Mouse (Mus musculus) embryonic stem cell, embryonic (primary cell): Measurements from ENCODE around the gene 1700001O22Rik.

Source experiments
- CTCF ChIA-PET, 4 experiments: fragments of 300-600 bp in 2 of 4; fragments of 350-600 bp in 2 of 4; sonication (Branson Sonifier 250); formaldehyde crosslinking; loops; one replicate each; lab custom pipeline; 2022; ENCODE audit warnings: inconsistent platforms in 2 of 4; lab: Charles Lee
- POLR2A ChIA-PET, 4 experiments: fragments of 300-600 bp in 2 of 4; fragments of 350-600 bp in 2 of 4; sonication (Branson Sonifier 250); formaldehyde crosslinking; loops; one replicate each; lab custom pipeline; 2022; ENCODE audit warnings: antibody characterized with exemption in 4 of 4, inconsistent platforms in 1 of 4; lab: Charles Lee

The 1700001O22Rik gene

DNA sequence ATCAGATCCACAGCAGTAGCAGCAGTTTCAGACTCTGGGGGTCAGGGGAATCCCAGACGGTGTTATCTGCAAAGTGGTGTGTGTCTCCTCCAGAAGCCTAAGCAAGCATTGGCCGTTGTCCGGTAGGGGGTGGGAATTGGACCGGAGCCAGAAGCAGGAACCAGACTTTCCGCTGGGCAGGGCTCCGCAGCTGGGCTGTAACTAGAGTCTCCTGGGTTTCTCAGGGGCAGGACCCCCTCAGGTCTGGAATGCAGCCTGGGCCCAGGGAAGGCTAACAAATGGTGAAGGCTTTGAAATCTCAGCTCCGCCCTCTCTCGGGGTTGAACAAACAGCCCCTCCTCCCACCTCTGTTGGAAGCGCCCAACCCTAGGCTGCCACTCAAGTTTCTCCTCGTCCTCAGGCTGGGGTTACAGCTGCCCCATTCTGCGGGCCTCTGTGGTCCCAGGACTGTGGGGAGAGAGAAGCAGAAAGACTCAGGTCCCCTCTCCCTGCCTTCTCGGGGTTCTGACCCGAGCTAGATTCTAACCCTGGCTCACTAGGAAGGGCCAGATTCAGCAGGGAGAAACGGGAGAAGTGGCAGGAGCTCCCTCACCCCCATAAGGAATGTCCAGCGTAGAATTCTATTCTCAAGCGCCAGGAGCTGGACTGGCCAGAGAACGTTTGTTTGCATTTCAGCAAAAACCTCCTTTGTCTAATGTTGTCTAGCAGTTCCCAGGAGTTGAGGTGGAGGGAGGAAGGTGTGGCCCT lies 44.9 kb downstream of the 1700001O22Rik start:
- CTCF ChIA-PET = interaction anchor here (0.5 to 2.4 kb wide), 19 partner anchors 8 to 323 kb away, joined by 3 to 16 read pairs (median 5); partner anchors contain the start of gene Ptges (in 1 of the 4)
- POLR2A ChIA-PET = interaction anchor here (0.6 to 6.9 kb wide), 85 partner anchors 8 to 709 kb away, joined by 3 to 145 read pairs (median 4); partner anchors contain the start of genes Ier5l (in 3 of the 4), Ntmt1 (in 3 of the 4) and Miga2 (in 1 of the 4)

DNA sequence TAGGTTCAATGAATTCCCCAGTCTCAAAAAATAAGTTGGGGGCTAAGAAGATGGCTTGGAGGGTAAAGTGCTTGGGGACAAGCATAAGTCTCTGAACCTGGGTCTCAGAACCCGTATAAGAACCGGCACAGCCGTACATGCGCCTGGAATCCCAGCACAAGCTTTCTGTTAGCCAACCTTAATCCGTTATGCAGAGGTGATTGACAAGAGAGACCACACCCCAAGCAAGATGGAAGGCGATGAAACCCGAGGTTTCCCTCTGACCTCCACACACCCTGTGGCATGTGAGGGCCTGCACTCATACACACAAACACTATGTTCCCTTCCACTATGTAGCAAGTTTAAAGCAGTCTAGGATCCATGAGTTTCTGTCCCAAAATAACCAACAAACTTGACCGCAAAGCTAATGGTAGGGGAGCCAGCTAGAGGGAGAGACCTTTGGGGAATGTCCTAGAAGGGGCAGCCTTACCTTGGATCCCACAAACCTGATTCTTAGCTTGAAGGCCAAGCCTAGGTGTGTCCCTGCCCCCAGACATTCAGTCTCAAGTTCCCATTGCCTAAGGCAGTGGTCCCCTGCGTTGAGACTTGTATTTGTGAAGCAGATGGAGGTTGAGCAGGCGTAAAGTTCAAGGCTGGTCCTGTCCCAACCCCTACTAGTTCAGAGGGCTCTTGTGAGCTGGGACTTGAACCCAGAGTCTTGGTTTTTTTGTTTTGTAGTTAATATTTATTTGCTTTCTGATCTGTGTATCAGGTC lies 46.3 kb downstream of the 1700001O22Rik start:
- ChIA-PET POLR2A (interaction anchor here (0.5 to 6.9 kb wide), 38 partner anchors 11 to 936 kb away, joined by 3 to 145 read pairs (median 5); partner anchors contain the start of genes Ier5l (in 2 of the 4) and Ntmt1 (in 1 of the 4)), CTCF (interaction anchor here (0.5 to 2.2 kb wide), 11 partner anchors 21 to 624 kb away, joined by 3 to 9 read pairs (median 4); no protein-coding TSS in a partner anchor)

DNA sequence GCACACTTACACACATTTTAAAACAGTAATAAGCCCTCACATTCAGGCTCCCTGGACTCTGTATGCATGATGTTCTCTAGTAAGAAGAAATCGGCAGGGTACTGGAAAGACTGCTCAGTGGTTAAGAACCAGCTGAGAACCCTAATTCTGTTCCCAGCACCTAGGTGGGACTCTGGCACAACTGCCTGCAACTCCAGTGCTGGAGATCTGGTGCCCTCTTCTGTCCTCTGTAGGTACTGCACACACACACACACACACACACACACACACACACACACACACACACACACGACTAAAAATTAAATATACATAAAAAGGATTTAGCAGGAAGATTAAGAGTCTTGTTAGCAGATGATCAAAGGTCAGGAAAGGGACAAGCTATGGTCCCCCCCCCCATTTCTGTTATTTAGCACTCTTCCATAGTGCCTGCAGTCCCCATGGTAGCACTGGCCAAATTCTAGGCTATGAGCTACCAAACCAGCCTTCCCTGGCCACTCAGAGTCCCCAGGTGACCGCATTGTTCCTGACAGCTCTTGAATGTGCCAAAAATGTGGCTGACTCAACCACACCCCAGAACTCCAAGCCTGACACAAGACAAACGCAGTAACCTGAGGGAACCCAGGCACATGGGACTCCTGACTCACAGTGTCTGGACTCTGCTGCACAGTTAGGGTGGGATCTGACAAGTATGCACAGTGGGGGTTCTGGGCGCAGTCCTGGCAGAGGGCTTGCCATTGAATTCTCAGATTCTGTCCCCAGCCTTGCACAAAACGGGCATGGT lies 47.3 kb downstream of the 1700001O22Rik start:
- ChIA-PET POLR2A (interaction anchor here (0.5 to 6.9 kb wide), 34 partner anchors 10 to 935 kb away, joined by 3 to 145 read pairs (median 4); partner anchors contain the start of genes Ier5l (in 2 of the 4) and Ntmt1 (in 1 of the 4)), CTCF (interaction anchor here (0.5 to 2.2 kb wide), 19 partner anchors 9 to 899 kb away, joined by 3 to 20 read pairs (median 3); no protein-coding TSS in a partner anchor)

DNA sequence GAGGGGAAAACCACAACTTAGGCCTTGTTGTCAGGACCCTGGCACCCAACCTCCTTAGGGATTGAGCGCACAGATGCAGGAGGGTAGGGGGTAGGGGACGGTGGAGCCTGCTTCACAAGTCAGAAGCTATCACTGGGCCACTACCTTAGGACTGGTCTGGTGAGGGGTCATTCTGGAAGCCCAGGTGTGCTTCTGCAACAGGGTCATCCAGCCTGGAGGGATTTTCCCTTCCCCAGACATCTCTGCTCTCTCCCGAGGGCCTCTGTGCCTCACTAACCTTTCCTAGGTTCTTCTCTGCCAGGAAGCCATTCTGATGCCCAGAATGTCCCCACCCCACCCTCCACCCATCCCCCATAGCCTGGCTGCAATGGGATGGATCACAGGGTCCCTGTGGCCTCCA lies 48.6 kb downstream of the 1700001O22Rik start:
- ChIA-PET CTCF (interaction anchor here in 1 of 4 experiments (0.7 kb wide), 1 partner anchor 1513 kb away, joined by 4 read pairs; no protein-coding TSS in a partner anchor), POLR2A (interaction anchor here in 2 of 4 experiments (0.9 to 2.1 kb wide), 7 partner anchors 20 to 285 kb away, joined by 3 to 10 read pairs (median 4); partner anchors contain the start of gene Ier5l (in 1 of the 2))

DNA sequence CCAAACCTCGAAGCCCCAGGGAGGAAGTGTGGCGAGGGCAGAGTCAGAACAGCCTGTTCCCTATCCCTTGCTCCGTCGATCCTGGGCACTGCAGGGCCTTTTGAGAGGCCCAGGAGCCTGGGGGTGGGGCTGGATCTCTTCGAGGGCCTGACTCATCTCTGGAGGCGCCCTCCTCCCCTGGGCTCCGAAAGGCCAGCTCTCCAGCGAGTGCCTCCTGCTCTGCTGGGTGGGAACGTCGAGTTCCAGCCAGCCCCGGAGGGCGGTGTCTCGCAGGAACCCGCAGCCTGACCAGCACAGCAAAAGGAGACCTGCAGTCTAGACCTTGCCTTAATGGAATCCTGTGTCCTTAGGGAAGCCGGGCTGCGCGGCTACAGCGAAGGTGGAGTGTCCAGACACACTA lies 50.2 kb downstream of the 1700001O22Rik start:
- ChIA-PET POLR2A (interaction anchor here (0.5 to 2.1 kb wide), 18 partner anchors 9 to 1004 kb away, joined by 3 to 8 read pairs (median 4); no protein-coding TSS in a partner anchor), CTCF (interaction anchor here in 3 of 4 experiments (0.6 to 1.5 kb wide), 7 partner anchors 19 to 131 kb away, joined by 3 to 5 read pairs (median 4); no protein-coding TSS in a partner anchor)

DNA sequence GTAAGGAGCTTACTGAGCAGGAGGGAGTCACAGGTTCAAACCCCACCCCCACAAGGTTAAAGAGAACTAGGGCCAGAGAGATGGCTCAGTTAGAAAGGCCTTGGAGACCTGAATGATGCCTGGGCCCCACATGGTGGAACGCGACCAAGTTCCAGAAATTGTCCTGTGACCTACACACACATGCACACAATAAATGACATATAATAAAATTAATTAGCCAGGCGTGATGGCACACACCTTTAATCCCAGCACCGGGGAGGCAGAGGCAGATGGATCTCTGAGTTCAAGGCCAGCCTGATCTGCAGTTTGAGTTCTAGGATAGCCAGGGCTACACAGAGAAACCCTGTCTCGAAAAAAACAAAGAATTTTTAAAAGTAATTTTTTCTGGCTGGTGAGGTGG lies 51.0 kb downstream of the 1700001O22Rik start:
- CTCF ChIA-PET = interaction anchor here in 2 of 4 experiments (0.5 to 1.2 kb wide), 3 partner anchors 42 to 59 kb away, joined by 3 to 7 read pairs (median 5); no protein-coding TSS in a partner anchor
- POLR2A ChIA-PET = interaction anchor here in 2 of 4 experiments (0.6 to 1.6 kb wide), 3 partner anchors 9 to 307 kb away, joined by 3 to 6 read pairs (median 6); no protein-coding TSS in a partner anchor

DNA sequence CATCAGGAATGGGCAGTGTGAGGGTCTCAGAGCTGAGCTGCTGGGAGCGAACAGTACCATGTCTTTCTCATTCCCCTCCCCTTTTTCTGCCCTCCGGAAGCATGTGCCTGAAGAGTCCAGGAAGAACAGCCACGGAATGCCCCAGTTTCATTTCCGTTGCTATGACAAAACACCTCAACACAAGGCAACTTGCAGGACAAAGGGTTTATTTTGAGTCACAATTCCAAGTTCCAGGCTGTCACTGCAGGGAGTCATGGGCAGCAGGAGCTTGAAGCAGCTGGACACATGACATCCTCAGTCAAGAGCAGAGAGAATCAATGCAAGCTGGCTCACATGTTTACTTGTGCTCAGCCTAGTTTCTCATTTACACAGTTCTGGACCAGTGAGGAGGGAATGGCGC lies 53.4 kb downstream of the 1700001O22Rik start:
- ChIA-PET POLR2A (interaction anchor here in 3 of 4 experiments (0.6 to 2.3 kb wide), 10 partner anchors 8 to 276 kb away, joined by 3 to 26 read pairs (median 4); partner anchors contain the start of gene Ier5l (in 1 of the 3)), CTCF (interaction anchor here in 1 of 4 experiments (0.8 to 1.4 kb wide), 2 partner anchors 9 to 29 kb away, joined by 4 to 5 read pairs; no protein-coding TSS in a partner anchor)

DNA sequence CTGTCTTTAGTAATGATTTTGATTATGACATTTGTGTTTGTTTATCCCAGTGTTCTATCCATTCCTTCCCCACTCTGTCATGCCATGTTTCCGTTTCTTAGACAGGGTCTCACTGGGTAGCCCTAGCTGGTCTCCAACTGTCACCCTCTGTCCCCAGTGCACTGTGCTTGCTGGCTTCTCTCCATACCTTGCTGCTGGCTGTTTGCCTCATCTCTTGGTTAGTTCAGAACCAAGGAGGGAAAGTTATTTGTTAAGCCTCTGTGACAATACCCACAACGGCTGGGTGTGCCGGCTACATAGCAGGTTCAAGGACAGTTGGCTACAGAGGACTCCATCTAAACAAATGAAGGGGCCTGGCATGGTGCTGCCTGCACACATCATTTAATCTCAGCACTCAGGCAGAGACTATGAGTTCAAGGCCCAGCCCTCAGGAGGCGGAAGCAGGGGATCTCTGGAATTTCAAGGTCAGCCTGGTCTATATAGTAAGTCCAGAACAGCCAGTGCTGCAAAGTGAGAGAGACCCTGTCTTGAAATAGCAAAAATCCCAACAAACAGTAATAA lies 55.8 kb downstream of the 1700001O22Rik start:
- CTCF ChIA-PET = no interaction called here
- POLR2A ChIA-PET = interaction anchor here in 1 of 4 experiments (2.5 to 4.5 kb wide), 2 partner anchors 11 to 274 kb away, joined by 8 to 42 read pairs; partner anchors contain the start of gene Ier5l
